Mouse (Mus musculus) kidney, adult 18-20 months (tissue): ENCODE data around the gene Gm1604a.
A peak's percentile ranks its signal among the peaks of the same experiment; 100 is the strongest.
"Not testable (repeated sequence)": the region's sequence is repeated elsewhere in the genome, so short reads cannot be mapped to it uniquely, and the experiment has no call there.

ENCODE experiments used
- DNase-seq: peaks from one replicate; pipeline ENCODE4 v3.0.0; 2021

Gm1604a gene

GRCm38 (mm10) chr17:7025257-7025656 lies at the start of gene Gm1604a:
TSS of gene Gm1604a (plus strand) at chr17:7025568.
- not testable (repeated sequence) for DNase-seq

- DNase-seq: peak; percentile 86
These were observed 46.8 kb upstream of the Gm1604a start, which contains the start of gene Gm49721 for GRCm38 (mm10) chr17:6978287-6979248. TSS of gene Gm49721 (plus strand) at chr17:6978904.

- not testable (repeated sequence) for DNase-seq
These were observed 46.0 kb upstream of the Gm1604a start for GRCm38 (mm10) chr17:6979380-6979779.

GRCm38 (mm10) chr17:6980144-6980543 lies 45.2 kb upstream of the Gm1604a start:
- DNase-seq: peak; percentile 12

GRCm38 (mm10) chr17:6986118-6986517 lies 39.2 kb upstream of the Gm1604a start:
- DNase-seq: not testable (repeated sequence)

GRCm38 (mm10) chr17:6995504-6995903 lies 29.9 kb upstream of the Gm1604a start:
- not testable (repeated sequence) for DNase-seq

- DNase-seq: not testable (repeated sequence)
These were observed 28.5 kb upstream of the Gm1604a start for GRCm38 (mm10) chr17:6996826-6997225.

GRCm38 (mm10) chr17:6997778-6998490 lies 27.4 kb upstream of the Gm1604a start:
- not testable (repeated sequence) for DNase-seq

GRCm38 (mm10) chr17:7001790-7002585 lies 23.4 kb upstream of the Gm1604a start:
- DNase-seq: not testable (repeated sequence)

- DNase-seq: not testable (repeated sequence)
These were observed 22.0 kb upstream of the Gm1604a start for GRCm38 (mm10) chr17:7003392-7003791.

GRCm38 (mm10) chr17:7005646-7006045 lies 19.7 kb upstream of the Gm1604a start:
- not testable (repeated sequence) for DNase-seq

GRCm38 (mm10) chr17:7008885-7009284 lies 16.5 kb upstream of the Gm1604a start:
- not testable (repeated sequence) for DNase-seq

- not testable (repeated sequence) for DNase-seq
These were observed 15.9 kb upstream of the Gm1604a start for GRCm38 (mm10) chr17:7009440-7009839.

GRCm38 (mm10) chr17:7009901-7010300 lies 15.5 kb upstream of the Gm1604a start:
- DNase-seq: not testable (repeated sequence)

GRCm38 (mm10) chr17:7014190-7014589 lies 11.2 kb upstream of the Gm1604a start:
- DNase-seq: not testable (repeated sequence)

GRCm38 (mm10) chr17:7025764-7026346 lies 487 bp downstream of the Gm1604a start:
- not testable (repeated sequence) for DNase-seq

GRCm38 (mm10) chr17:7030204-7030603 lies 4.8 kb downstream of the Gm1604a start:
- DNase-seq: peak; percentile 18

GRCm38 (mm10) chr17:7030622-7031174 lies 5.3 kb downstream of the Gm1604a start:
- DNase-seq: not testable (repeated sequence)

GRCm38 (mm10) chr17:7033192-7034166 lies 8.1 kb downstream of the Gm1604a start:
- DNase-seq: not testable (repeated sequence)

GRCm38 (mm10) chr17:7068997-7069539 lies 43.7 kb downstream of the Gm1604a start:
- DNase-seq: not testable (repeated sequence)
